Mouse (Mus musculus): ENCODE results near the gene Prss57. TPM values are rescaled to one million over a fixed set of nuclear protein-coding genes. Genes with fewer than 3 reads are reported as not detected.

Gene Prss57
- polyA plus RNA-seq, 1 experiment: 2.1 TPM

GRCm38 (mm10) chr10:79800508-79800907, 9.7 kb upstream of the Prss57 start:
- no peak overlapping the region for H3K27ac ChIP-seq (ENCODE audit: insufficient read depth, low read length)
- H3K4me1 ChIP-seq (ENCODE audit: control insufficient read depth, insufficient read depth, low read length): peaks cover 21% of the 10 kb centered on the region
- no peak overlapping the region for H3K4me3 ChIP-seq (ENCODE audit: insufficient read depth, low read length)
- TF ChIP-seq POLR2A (IDR thresholded peaks at IDR 0.05; ENCODE audit: extremely low read depth, insufficient read depth, low read length) (no peak), CTCF (IDR thresholded peaks at IDR 0.05; ENCODE audit: extremely low read depth, insufficient read depth, low read length) (no peak)

GRCm38 (mm10) chr10:79798289-79798928, 7.6 kb upstream of the Prss57 start:
- TF ChIP-seq CTCF (IDR thresholded peaks at IDR 0.05; ENCODE audit: extremely low read depth, insufficient read depth, low read length) (no peak), POLR2A (IDR thresholded peaks at IDR 0.05; ENCODE audit: extremely low read depth, insufficient read depth, low read length) (no peak)
- peaks cover 19% of the 10 kb centered on the region for H3K4me1 ChIP-seq (ENCODE audit: control insufficient read depth, insufficient read depth, low read length)
- no peak overlapping the region for H3K27ac ChIP-seq (ENCODE audit: insufficient read depth, low read length)
- H3K4me3 ChIP-seq (ENCODE audit: insufficient read depth, low read length): no peak overlapping the region

- Histone ChIP-seq H3K27ac (ENCODE audit: insufficient read depth, low read length) (no peak overlapping the region), H3K4me3 (ENCODE audit: insufficient read depth, low read length) (no peak overlapping the region), H3K4me1 (ENCODE audit: control insufficient read depth, insufficient read depth, low read length) (peaks cover 12% of the 10 kb centered on the region; the same call in 1 of the 2 replicates)
- no peak for TF ChIP-seq POLR2A (IDR thresholded peaks at IDR 0.05; ENCODE audit: extremely low read depth, insufficient read depth, low read length)
- no peak for TF ChIP-seq CTCF (IDR thresholded peaks at IDR 0.05; ENCODE audit: extremely low read depth, insufficient read depth, low read length)
These were observed 6.6 kb upstream of the Prss57 start for GRCm38 (mm10) chr10:79797326-79797725.

- Histone ChIP-seq H3K4me3 (ENCODE audit: insufficient read depth, low read length) (no peak overlapping the region), H3K27ac (ENCODE audit: insufficient read depth, low read length) (no peak overlapping the region)
- TF ChIP-seq CTCF (IDR thresholded peaks at IDR 0.05; ENCODE audit: extremely low read depth, insufficient read depth, low read length) (no peak), POLR2A (IDR thresholded peaks at IDR 0.05; ENCODE audit: extremely low read depth, insufficient read depth, low read length) (no peak)
These were observed 5.1 kb upstream of the Prss57 start for GRCm38 (mm10) chr10:79795905-79796304.

GRCm38 (mm10) chr10:79794491-79794931, 3.8 kb upstream of the Prss57 start:
- TF ChIP-seq POLR2A (IDR thresholded peaks at IDR 0.05; ENCODE audit: extremely low read depth, insufficient read depth, low read length): no peak; the same call in 1 of the 2 replicates
- Histone ChIP-seq H3K4me1 (ENCODE audit: control insufficient read depth, insufficient read depth, low read length) (peaks cover 5% of the 10 kb centered on the region; the same call in 1 of the 2 replicates), H3K4me3 (ENCODE audit: insufficient read depth, low read length) (peak overlapping the region; percentile 74), H3K27ac (ENCODE audit: insufficient read depth, low read length) (peak overlapping the region; percentile 96)

More at GRCm38 (mm10) chr10:79795905-79796304, 5.1 kb upstream of the Prss57 start:
- H3K4me1 ChIP-seq (ENCODE audit: control insufficient read depth, insufficient read depth, low read length): peaks cover 6% of the 10 kb centered on the region; the same call in 1 of the 2 replicates

- peaks cover 5% of the 10 kb centered on the region; the same call in 1 of the 2 replicates for H3K4me1 ChIP-seq (ENCODE audit: control insufficient read depth, insufficient read depth, low read length)
- H3K4me3 ChIP-seq (ENCODE audit: insufficient read depth, low read length): peak overlapping the region; percentile 74
- 0 out of 2 replicates have a peak, but pooled peaks have one; percentile 14 for TF ChIP-seq POLR2A (IDR thresholded peaks at IDR 0.05; ENCODE audit: extremely low read depth, insufficient read depth, low read length)
- no peak for TF ChIP-seq CTCF (IDR thresholded peaks at IDR 0.05; ENCODE audit: extremely low read depth, insufficient read depth, low read length)
- H3K27ac ChIP-seq (ENCODE audit: insufficient read depth, low read length): peak overlapping the region; percentile 96
These were observed 3.2 kb upstream of the Prss57 start for GRCm38 (mm10) chr10:79793738-79794490.

GRCm38 (mm10) chr10:79793051-79793737, 2.4 kb upstream of the Prss57 start, which contains the start of gene Palm:
TSS of gene Palm (plus strand) at chr10:79793572.
- peak within 1 kb of the TSS; percentile 74 for H3K4me3 ChIP-seq (ENCODE audit: insufficient read depth, low read length)
- H3K27ac ChIP-seq (ENCODE audit: insufficient read depth, low read length): peak within 1 kb of the TSS; percentile 96
- peaks cover 5% of the 10 kb centered on the region; the same call in 1 of the 2 replicates for H3K4me1 ChIP-seq (ENCODE audit: control insufficient read depth, insufficient read depth, low read length)
- peak; percentile 61 for TF ChIP-seq CTCF (IDR thresholded peaks at IDR 0.05; ENCODE audit: extremely low read depth, insufficient read depth, low read length)
- 0 out of 2 replicates have a peak, but pooled peaks have one; percentile 26 for TF ChIP-seq POLR2A (IDR thresholded peaks at IDR 0.05; ENCODE audit: extremely low read depth, insufficient read depth, low read length)

GRCm38 (mm10) chr10:79792339-79793040, 1.7 kb upstream of the Prss57 start:
- no peak overlapping the region for H3K27ac ChIP-seq (ENCODE audit: insufficient read depth, low read length)
- H3K4me3 ChIP-seq (ENCODE audit: insufficient read depth, low read length): peak overlapping the region; percentile 74
- peaks cover 4% of the 10 kb centered on the region; the same call in 1 of the 2 replicates for H3K4me1 ChIP-seq (ENCODE audit: control insufficient read depth, insufficient read depth, low read length)
- TF ChIP-seq CTCF (IDR thresholded peaks at IDR 0.05; ENCODE audit: extremely low read depth, insufficient read depth, low read length) (no peak), POLR2A (IDR thresholded peaks at IDR 0.05; ENCODE audit: extremely low read depth, insufficient read depth, low read length) (no peak)

- Histone ChIP-seq H3K4me3 (ENCODE audit: insufficient read depth, low read length) (no peak overlapping the region), H3K4me1 (ENCODE audit: control insufficient read depth, insufficient read depth, low read length) (0 out of 2 replicates have a peak, but pooled peaks cover 2% of the 10 kb centered on the region), H3K27ac (ENCODE audit: insufficient read depth, low read length) (no peak overlapping the region)
- TF ChIP-seq CTCF (IDR thresholded peaks at IDR 0.05; ENCODE audit: extremely low read depth, insufficient read depth, low read length): no peak
- TF ChIP-seq POLR2A (IDR thresholded peaks at IDR 0.05; ENCODE audit: extremely low read depth, insufficient read depth, low read length): no peak
These were observed 1.2 kb downstream of the Prss57 start for GRCm38 (mm10) chr10:79789581-79789980.
